Mouse (Mus musculus): ENCODE measurements around the gene Dnajc13. TPM values are rescaled to one million over a fixed set of nuclear protein-coding genes. Genes with fewer than 3 reads are reported as not detected.
A peak's percentile ranks its signal among the peaks of the same experiment; 100 is the strongest.

Dnajc13 gene
- polyA plus RNA-seq, 1 experiment: 107 TPM

- TF ChIP-seq POLR2A (IDR thresholded peaks at IDR 0.05; ENCODE audit: low read depth, low read length) (no peak), CTCF (IDR thresholded peaks at IDR 0.05; ENCODE audit: borderline replicate concordance, insufficient read depth, low read length) (peak; percentile 11; the same call in 1 of the 2 replicates)
- no peak overlapping the region for H3K4me3 ChIP-seq (ENCODE audit: insufficient read depth, low read length)
- H3K27ac ChIP-seq (ENCODE audit: insufficient read depth, low read length): no peak overlapping the region
- H3K4me1 ChIP-seq (ENCODE audit: control insufficient read depth, insufficient read depth, low read length): no peaks in the 10 kb centered on the region
These were observed 118.3 kb downstream of the Dnajc13 start for GRCm38 (mm10) chr9:104144314-104144996.

GRCm38 (mm10) chr9:104142805-104143204, 119.9 kb downstream of the Dnajc13 start:
- no peak overlapping the region for H3K4me3 ChIP-seq (ENCODE audit: insufficient read depth, low read length)
- no peak overlapping the region for H3K27ac ChIP-seq (ENCODE audit: insufficient read depth, low read length)
- TF ChIP-seq CTCF (IDR thresholded peaks at IDR 0.05; ENCODE audit: borderline replicate concordance, insufficient read depth, low read length) (no peak), POLR2A (IDR thresholded peaks at IDR 0.05; ENCODE audit: low read depth, low read length) (no peak)
- no peaks in the 10 kb centered on the region for H3K4me1 ChIP-seq (ENCODE audit: control insufficient read depth, insufficient read depth, low read length)

GRCm38 (mm10) chr9:104140351-104140750, 122.4 kb downstream of the Dnajc13 start:
- Histone ChIP-seq H3K4me1 (ENCODE audit: control insufficient read depth, insufficient read depth, low read length) (no peaks in the 10 kb centered on the region), H3K27ac (ENCODE audit: insufficient read depth, low read length) (no peak overlapping the region), H3K4me3 (ENCODE audit: insufficient read depth, low read length) (no peak overlapping the region)
- TF ChIP-seq POLR2A (IDR thresholded peaks at IDR 0.05; ENCODE audit: low read depth, low read length) (no peak), CTCF (IDR thresholded peaks at IDR 0.05; ENCODE audit: borderline replicate concordance, insufficient read depth, low read length) (no peak)

GRCm38 (mm10) chr9:104130141-104130755, 132.5 kb downstream of the Dnajc13 start:
- Histone ChIP-seq H3K4me1 (ENCODE audit: control insufficient read depth, insufficient read depth, low read length) (no peaks in the 10 kb centered on the region), H3K27ac (ENCODE audit: insufficient read depth, low read length) (no peak overlapping the region)
- TF ChIP-seq CTCF (IDR thresholded peaks at IDR 0.05; ENCODE audit: borderline replicate concordance, insufficient read depth, low read length) (no peak), POLR2A (IDR thresholded peaks at IDR 0.05; ENCODE audit: low read depth, low read length) (no peak)

GRCm38 (mm10) chr9:104128110-104128509, 134.6 kb downstream of the Dnajc13 start:
- H3K27ac ChIP-seq (ENCODE audit: insufficient read depth, low read length): no peak overlapping the region
- H3K4me3 ChIP-seq (ENCODE audit: insufficient read depth, low read length): no peak overlapping the region
- H3K4me1 ChIP-seq (ENCODE audit: control insufficient read depth, insufficient read depth, low read length): no peaks in the 10 kb centered on the region
- TF ChIP-seq CTCF (IDR thresholded peaks at IDR 0.05; ENCODE audit: borderline replicate concordance, insufficient read depth, low read length) (no peak), POLR2A (IDR thresholded peaks at IDR 0.05; ENCODE audit: low read depth, low read length) (no peak)

More at GRCm38 (mm10) chr9:104130141-104130755, 132.5 kb downstream of the Dnajc13 start:
- H3K4me3 ChIP-seq (ENCODE audit: insufficient read depth, low read length): no peak overlapping the region

GRCm38 (mm10) chr9:104126833-104127232, 135.9 kb downstream of the Dnajc13 start, which contains the start of gene Ackr4:
Gene Ackr4, minus strand, starts transcription at chr9:104126933.
- H3K27ac ChIP-seq (ENCODE audit: insufficient read depth, low read length): no peak within 1 kb of the TSS
- no peak for TF ChIP-seq CTCF (IDR thresholded peaks at IDR 0.05; ENCODE audit: borderline replicate concordance, insufficient read depth, low read length)
- no peak for TF ChIP-seq POLR2A (IDR thresholded peaks at IDR 0.05; ENCODE audit: low read depth, low read length)
- no peaks in the 10 kb centered on the region for H3K4me1 ChIP-seq (ENCODE audit: control insufficient read depth, insufficient read depth, low read length)
- H3K4me3 ChIP-seq (ENCODE audit: insufficient read depth, low read length): no peak within 1 kb of the TSS

- Histone ChIP-seq H3K4me3 (ENCODE audit: insufficient read depth, low read length) (no peak overlapping the region), H3K4me1 (ENCODE audit: control insufficient read depth, insufficient read depth, low read length) (0 out of 2 replicates have a peak, but pooled peaks cover 2% of the 10 kb centered on the region), H3K27ac (ENCODE audit: insufficient read depth, low read length) (no peak overlapping the region)
- TF ChIP-seq POLR2A (IDR thresholded peaks at IDR 0.05; ENCODE audit: low read depth, low read length) (no peak), CTCF (IDR thresholded peaks at IDR 0.05; ENCODE audit: borderline replicate concordance, insufficient read depth, low read length) (no peak)
These were observed 139.1 kb downstream of the Dnajc13 start for GRCm38 (mm10) chr9:104123622-104124021.

GRCm38 (mm10) chr9:104123101-104123500, 139.6 kb downstream of the Dnajc13 start:
- TF ChIP-seq CTCF (IDR thresholded peaks at IDR 0.05; ENCODE audit: borderline replicate concordance, insufficient read depth, low read length): no peak
- TF ChIP-seq POLR2A (IDR thresholded peaks at IDR 0.05; ENCODE audit: low read depth, low read length): no peak
- H3K4me3 ChIP-seq (ENCODE audit: insufficient read depth, low read length): no peak overlapping the region
- no peak overlapping the region for H3K27ac ChIP-seq (ENCODE audit: insufficient read depth, low read length)
- H3K4me1 ChIP-seq (ENCODE audit: control insufficient read depth, insufficient read depth, low read length): 0 out of 2 replicates have a peak, but pooled peaks cover 2% of the 10 kb centered on the region

GRCm38 (mm10) chr9:104109151-104109550, 153.6 kb downstream of the Dnajc13 start:
- Histone ChIP-seq H3K4me1 (ENCODE audit: control insufficient read depth, insufficient read depth, low read length) (no peaks in the 10 kb centered on the region), H3K27ac (ENCODE audit: insufficient read depth, low read length) (no peak overlapping the region)
- TF ChIP-seq POLR2A (IDR thresholded peaks at IDR 0.05; ENCODE audit: low read depth, low read length) (no peak), CTCF (IDR thresholded peaks at IDR 0.05; ENCODE audit: borderline replicate concordance, insufficient read depth, low read length) (no peak)

GRCm38 (mm10) chr9:104108571-104109143, 154.1 kb downstream of the Dnajc13 start:
- H3K4me3 ChIP-seq (ENCODE audit: insufficient read depth, low read length): no peak overlapping the region
- H3K4me1 ChIP-seq (ENCODE audit: control insufficient read depth, insufficient read depth, low read length): no peaks in the 10 kb centered on the region
- TF ChIP-seq CTCF (IDR thresholded peaks at IDR 0.05; ENCODE audit: borderline replicate concordance, insufficient read depth, low read length): no peak
- no peak for TF ChIP-seq POLR2A (IDR thresholded peaks at IDR 0.05; ENCODE audit: low read depth, low read length)
- H3K27ac ChIP-seq (ENCODE audit: insufficient read depth, low read length): no peak overlapping the region

More at GRCm38 (mm10) chr9:104109151-104109550, 153.6 kb downstream of the Dnajc13 start:
- no peak overlapping the region for H3K4me3 ChIP-seq (ENCODE audit: insufficient read depth, low read length)
